Mouse (Mus musculus): ENCODE measurements at regions not wholly inside any gene's neighbourhood (a gene's known extent, or its start where the extent isn't known, plus 50 kb on each side); places are given as distances from the start of the nearest gene placed in this dataset.

DNA sequence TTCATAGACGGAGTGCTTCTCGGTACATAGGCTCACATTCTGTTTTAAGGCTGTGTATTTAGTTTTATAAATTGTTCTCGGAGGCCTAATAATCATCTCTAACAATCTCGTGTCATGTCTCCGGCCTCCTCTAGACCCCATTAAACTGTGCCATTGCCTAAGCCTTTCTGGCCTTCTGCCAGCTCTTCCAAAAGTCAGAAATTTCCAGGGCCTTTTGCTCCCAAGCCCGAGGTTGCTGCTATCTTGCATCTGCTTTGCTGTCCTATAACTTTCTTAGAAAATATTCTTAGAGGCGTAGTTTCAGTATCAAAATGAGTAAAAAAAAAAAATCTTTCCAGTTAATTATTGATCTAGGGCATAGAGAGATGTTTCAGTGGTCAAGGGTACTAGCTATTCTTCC lies 361.2 kb upstream of the Mmadhc start:
- TF ChIP-seq ZC3H11A (IDR thresholded peaks at IDR 0.05; ENCODE audit: borderline replicate concordance, low read depth, low read length) (no peak), CHD2 (IDR thresholded peaks at IDR 0.05; ENCODE audit: low read depth, low read length) (no peak), MAFK (IDR thresholded peaks at IDR 0.05; ENCODE audit: insufficient read depth, low read depth, low read length) (no peak), ZNF384 (IDR thresholded peaks at IDR 0.05; ENCODE audit: low read depth, low read length) (no peak), HCFC1 (IDR thresholded peaks at IDR 0.05; ENCODE audit: borderline replicate concordance, insufficient read depth, low read length) (no peak)
